Mouse (Mus musculus) thymus, adult 2 months (tissue): ENCODE results near the gene Ptprd. TPM values are rescaled to one million over a fixed set of nuclear protein-coding genes. Genes with fewer than 3 reads are reported as not detected.

Source experiments
- DNase-seq: peaks from one replicate; pipeline ENCODE4 v3.0.0; 2021
- H3K27ac ChIP-seq: fragments of 200-500 bp; 2 replicates; pipeline ENCODE4 v1.5.1; 2012; ENCODE audit warnings: low read length, control low read depth; ENCODE audit not compliant: control insufficient read depth, insufficient read depth
- H3K27me3 ChIP-seq: fragments of 200-500 bp; 2 replicates; pipeline ENCODE4 v1.6.1; 2012; ENCODE audit warnings: mild to moderate bottlenecking, low read length, moderate library complexity, mixed read lengths; ENCODE audit not compliant: control insufficient read depth, insufficient read depth
- H3K36me3 ChIP-seq: fragments of 200-500 bp; 2 replicates; pipeline ENCODE4 v1.6.1; 2012; ENCODE audit warnings: mild to moderate bottlenecking, low read length, moderate library complexity; ENCODE audit not compliant: control insufficient read depth, insufficient read depth
- H3K4me1 ChIP-seq: fragments of 200-500 bp; replicated peaks from 2 replicates; pipeline ENCODE4 v1.6.1; 2012; ENCODE audit warnings: low read length; ENCODE audit not compliant: control insufficient read depth, insufficient read depth
- H3K4me3 ChIP-seq: fragments of 200-500 bp; 2 replicates; pipeline ENCODE4 v1.5.1; 2012; ENCODE audit warnings: mild to moderate bottlenecking, low read length, control low read depth, moderate library complexity; ENCODE audit not compliant: control insufficient read depth, insufficient read depth
- CTCF ChIP-seq: fragments of 200-500 bp; IDR thresholded peaks from 2 replicates; pipeline ENCODE4 v1.5.1; 2012; ENCODE audit warnings: mild to moderate bottlenecking, control low read depth, low read length, moderate library complexity, borderline replicate concordance; ENCODE audit not compliant: control insufficient read depth, poor library complexity, insufficient read depth; ENCODE audit errors: extremely low read depth
- POLR2A ChIP-seq: fragments of 200-500 bp; IDR thresholded peaks from 2 replicates; pipeline ENCODE4 v1.6.1; 2012; ENCODE audit warnings: mild to moderate bottlenecking, low read length, control low read depth, moderate library complexity; ENCODE audit not compliant: control insufficient read depth, poor library complexity, insufficient read depth; ENCODE audit errors: extremely low read depth
- WGBS: fragments of 180-500 bp; shearing (Covaris S2); methylation state at CpG from one replicate; pipeline ENCODE4 v1.1.7; 2018; 5-methylcytosine and 5-hydroxymethylcytosine counted together
- polyA plus RNA-seq: library from polyadenylated mRNA; depleted of rRNA; stranded (reverse); fragments of >200 nt; gene quantifications from 2 replicates; pipeline ENCODE4 v1.2.3, GENCODE M21; 2012

The Ptprd gene
- polyA plus RNA-seq, 1 experiment, result 1.0 TPM

DNA sequence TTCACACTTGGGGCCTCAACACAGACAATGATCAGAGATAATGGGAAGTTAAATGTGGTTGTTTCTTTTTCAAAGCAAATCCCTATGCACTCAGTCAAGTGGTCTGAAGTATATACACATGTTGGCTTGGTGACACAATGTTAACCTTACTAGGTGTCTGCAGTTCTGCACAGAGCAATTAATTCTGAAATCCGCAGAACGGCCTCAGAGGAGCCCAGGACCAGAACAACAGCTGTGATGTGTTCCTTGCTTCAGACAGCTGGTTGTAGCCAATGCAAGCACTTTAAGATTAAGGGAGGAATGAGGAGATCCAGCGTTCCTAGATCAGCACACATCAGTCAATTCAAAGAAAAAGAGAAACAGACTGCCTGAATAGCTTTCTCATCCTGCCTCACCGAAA lies 1891.9 kb downstream of the Ptprd start:
- 90% methylated on average over 4 of the region's 4 CpGs for WGBS
- no peaks in the 10 kb centered on the region for H3K4me1 ChIP-seq
- no peak overlapping the region for H3K27ac ChIP-seq
- no peak overlapping the region for H3K4me3 ChIP-seq
- no peak for DNase-seq
- TF ChIP-seq CTCF (no peak), POLR2A (no peak)
- no peaks in the 10 kb centered on the region for H3K36me3 ChIP-seq
- H3K27me3 ChIP-seq, result no peaks in the 10 kb centered on the region

DNA sequence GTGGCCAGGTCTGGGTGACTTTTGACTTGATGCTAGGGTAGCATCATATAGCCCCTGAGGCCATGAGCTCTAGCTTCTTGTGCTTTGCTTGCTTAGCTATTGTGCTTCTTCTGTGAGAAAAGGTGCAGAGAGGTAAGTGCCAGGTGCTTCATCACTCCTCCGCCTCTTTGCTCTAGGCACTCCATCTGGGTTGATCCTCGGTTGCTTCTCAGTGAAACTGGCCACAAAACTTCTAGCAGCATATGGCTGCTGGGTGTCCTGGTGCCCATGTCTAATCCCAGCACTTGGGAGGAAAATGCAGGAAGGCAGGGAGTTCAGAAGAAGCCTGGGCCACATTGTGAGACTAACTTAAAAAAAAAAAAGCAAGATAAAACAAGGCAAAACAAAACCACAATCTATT lies 1895.8 kb downstream of the Ptprd start:
- Histone ChIP-seq H3K36me3 (no peaks in the 10 kb centered on the region), H3K27me3 (no peaks in the 10 kb centered on the region), H3K4me3 (no peak overlapping the region), H3K4me1 (no peaks in the 10 kb centered on the region), H3K27ac (no peak overlapping the region)
- no peak for DNase-seq
- WGBS, result 92% methylated on average over 2 of the region's 2 CpGs
- no peak for TF ChIP-seq CTCF
- no peak for TF ChIP-seq POLR2A

DNA sequence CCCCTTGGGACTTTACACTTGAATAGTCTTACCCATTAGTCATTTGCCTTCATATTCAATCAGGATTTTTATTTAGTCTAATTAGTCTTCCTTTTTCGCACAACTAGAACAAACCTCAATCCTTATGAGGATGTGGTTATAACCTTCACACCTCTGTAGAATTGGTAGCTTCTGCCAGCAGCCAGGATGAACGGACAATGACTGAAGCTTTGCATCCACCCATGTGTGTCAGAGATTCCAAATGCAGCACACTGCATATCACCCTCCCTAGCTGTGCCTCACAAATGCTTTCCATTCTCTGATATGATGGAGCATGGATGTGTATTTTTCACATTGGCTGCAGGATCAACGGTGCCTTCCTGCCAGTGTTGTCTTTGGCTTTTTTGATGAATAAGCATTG lies 1898.0 kb downstream of the Ptprd start:
- TF ChIP-seq CTCF (no peak), POLR2A (no peak)
- H3K27ac ChIP-seq, result no peak overlapping the region
- 89% methylated on average over 3 of the region's 3 CpGs for WGBS

DNA sequence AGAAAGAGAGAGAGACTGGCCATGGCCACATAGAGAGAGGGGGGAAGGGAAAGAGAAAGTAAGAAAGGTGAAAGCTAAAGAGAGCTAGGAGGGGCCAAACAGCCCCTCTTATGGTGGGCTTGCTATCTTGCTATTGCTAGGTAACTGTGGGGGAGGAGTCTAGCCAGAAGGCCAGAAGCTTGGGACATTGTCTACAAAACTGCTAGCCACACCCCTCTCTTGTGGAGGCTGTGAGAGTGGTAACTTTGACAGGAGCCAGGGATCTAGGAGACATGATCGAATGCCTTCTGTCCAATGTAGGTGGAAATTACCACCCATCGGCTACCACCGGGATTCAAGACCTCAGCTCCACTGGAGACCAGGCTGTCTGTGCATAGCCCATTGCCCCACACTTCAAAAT lies 1899.2 kb downstream of the Ptprd start:
- TF ChIP-seq POLR2A (no peak), CTCF (no peak)
- 93% methylated on average over 3 of the region's 3 CpGs for WGBS

More for the DNA sequence above, 1898.0 kb downstream of the Ptprd start:
- Histone ChIP-seq H3K27me3 (no peaks in the 10 kb centered on the region), H3K4me3 (no peak overlapping the region), H3K4me1 (no peaks in the 10 kb centered on the region), H3K36me3 (no peaks in the 10 kb centered on the region)
- DNase-seq, result no peak

DNA sequence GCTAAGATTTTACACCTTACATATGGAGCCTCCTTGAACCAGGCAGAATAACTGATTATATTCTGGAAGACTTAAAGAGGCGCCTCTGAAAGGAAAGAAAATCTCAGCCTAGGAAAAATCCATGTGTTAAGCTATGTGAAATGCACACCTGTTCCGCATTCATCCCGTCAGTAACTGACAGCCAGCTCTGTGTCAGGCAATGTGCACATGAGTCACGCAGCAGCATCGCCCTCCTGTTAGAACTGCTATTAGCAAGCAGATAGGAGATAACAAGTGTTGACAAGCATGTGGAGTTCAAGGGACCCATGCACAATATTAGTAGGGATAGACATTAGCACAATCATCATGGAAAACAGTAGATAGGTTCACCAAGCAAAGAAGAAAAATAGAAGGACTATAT lies 1905.8 kb downstream of the Ptprd start:
- Histone ChIP-seq H3K27ac (no peak overlapping the region), H3K4me3 (no peak overlapping the region), H3K27me3 (no peaks in the 10 kb centered on the region), H3K36me3 (no peaks in the 10 kb centered on the region), H3K4me1 (no peaks in the 10 kb centered on the region)
- DNase-seq, result no peak
- WGBS, result 95% methylated on average over 5 of the region's 5 CpGs
- TF ChIP-seq CTCF, result no peak
- TF ChIP-seq POLR2A, result no peak

More for the DNA sequence above, 1899.2 kb downstream of the Ptprd start:
- DNase-seq, result no peak
- Histone ChIP-seq H3K27ac (no peak overlapping the region), H3K4me1 (no peaks in the 10 kb centered on the region), H3K4me3 (no peak overlapping the region), H3K27me3 (no peaks in the 10 kb centered on the region), H3K36me3 (no peaks in the 10 kb centered on the region)

DNA sequence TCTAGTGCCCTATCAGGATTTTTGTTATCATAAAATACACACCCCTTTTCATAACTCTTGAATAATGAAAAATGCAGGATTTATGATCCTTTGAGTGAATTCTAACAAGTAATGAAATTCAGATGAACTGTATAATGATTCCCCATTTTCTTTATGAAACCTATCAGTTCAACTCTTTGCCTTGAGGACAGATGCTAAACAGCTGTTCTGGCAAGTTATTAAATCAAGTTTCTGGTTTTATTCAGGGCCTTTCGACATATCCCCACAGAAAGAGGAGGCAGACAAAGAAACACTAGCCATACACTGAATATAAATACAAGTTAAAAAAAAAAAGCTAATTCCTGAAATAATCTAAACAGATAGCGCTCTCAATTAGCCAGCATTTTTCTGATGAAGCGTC lies 1914.4 kb downstream of the Ptprd start:
- Histone ChIP-seq H3K4me3 (no peak overlapping the region), H3K36me3 (no peaks in the 10 kb centered on the region), H3K27ac (no peak overlapping the region), H3K27me3 (no peaks in the 10 kb centered on the region), H3K4me1 (no peaks in the 10 kb centered on the region)
- no peak for TF ChIP-seq CTCF
- no peak for TF ChIP-seq POLR2A
- WGBS, result 91% methylated on average over 3 of the region's 3 CpGs
- no peak for DNase-seq

DNA sequence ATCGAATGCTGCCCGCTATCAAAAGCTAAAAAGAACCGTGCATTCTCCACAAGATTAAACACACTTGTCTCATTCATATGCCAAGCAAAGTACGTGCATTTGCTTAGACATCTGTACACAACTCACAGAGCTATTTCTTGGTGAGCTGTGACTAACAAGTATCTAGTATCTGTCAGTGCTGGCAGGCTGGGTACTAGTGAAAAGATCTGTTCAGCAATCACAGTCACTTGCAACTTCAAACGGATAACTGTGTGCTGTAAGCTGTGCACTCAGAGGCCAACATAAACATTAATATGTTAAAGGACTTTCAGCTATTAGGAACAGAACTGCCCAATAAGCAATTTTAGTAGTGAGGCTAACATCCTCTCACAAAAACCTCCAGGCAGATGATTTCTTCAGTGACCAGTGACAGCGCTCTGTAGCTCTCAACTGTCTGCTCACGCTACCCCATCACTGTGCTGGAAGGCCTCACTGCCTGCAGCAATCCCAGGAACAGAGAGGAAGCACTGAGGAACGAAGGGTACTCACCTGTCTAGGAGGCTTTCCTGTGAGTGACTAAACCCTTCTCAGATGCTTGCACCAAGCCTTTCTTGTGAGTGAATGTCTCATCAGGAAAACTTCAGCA lies 1918.9 kb downstream of the Ptprd start:
- H3K36me3 ChIP-seq, result no peaks in the 10 kb centered on the region
- no peak for TF ChIP-seq CTCF
- TF ChIP-seq POLR2A, result no peak
- DNase-seq, result no peak
- H3K27ac ChIP-seq, result no peak overlapping the region
- 86% methylated on average over 8 of the region's 8 CpGs for WGBS
- H3K4me1 ChIP-seq, result no peaks in the 10 kb centered on the region
- no peak overlapping the region for H3K4me3 ChIP-seq
- no peaks in the 10 kb centered on the region for H3K27me3 ChIP-seq
